Comparison of ENCODE assay signal across 28 mouse cellular contexts in genomic region chr6:54481390-54482112, GRCm38 (mm10). TPM values are rescaled to one million over a fixed set of nuclear protein-coding genes. Genes with fewer than 3 reads are reported as not detected.
"Had no signal": no experiment of that assay in that cellular context is flagged by ENCODE, and none has a peak within 500 bp of the region (broad histone marks: within the 10 kb centered on the region; RNA-seq: fewer than 3 reads in every experiment).

No protein-coding gene starts in this region.

- H3K9ac ChIP-seq: heart, embryonic 12.5 days; hindbrain, embryonic 12.5 days; hindbrain, embryonic 14.5 days; kidney, embryonic 15.5 days; limb, embryonic 12.5 days; liver, embryonic 13.5 days; liver, embryonic 15.5 days had no signal

- DNase-seq: gastrocnemius, adult 2 months; gastrocnemius, postnatal 10 days; gastrocnemius, postnatal 25 days; heart, adult 18-20 months; heart, postnatal 10 days; heart, postnatal 4 days; kidney, adult 11 months; kidney, adult 2 months; kidney, adult 9 months; kidney, postnatal 14 days; kidney, postnatal 4 days; liver; liver, embryonic 13.5 days had no signal

- H3K4me1 ChIP-seq: liver, embryonic 13.5 days; liver, embryonic 15.5 days had no signal

- ATAC-seq: hindbrain, embryonic 16.5 days; inflammation-experienced regulatory T-cells, adult 6 months had no signal

- H3K4me3 ChIP-seq: gastrocnemius, adult 2 months; heart, embryonic 10.5 days; heart, embryonic 12.5 days; hindbrain, embryonic 10.5 days; hindbrain, embryonic 12.5 days; kidney, embryonic 15.5 days; layer of hippocampus, adult 2 months; left cerebral cortex, adult 2 months; limb, embryonic 10.5 days; limb, embryonic 12.5 days; liver, embryonic 13.5 days; liver, embryonic 15.5 days had no signal

- H3K36me3 ChIP-seq: heart, embryonic 10.5 days; hindbrain, embryonic 10.5 days; hindbrain, embryonic 12.5 days; kidney, embryonic 15.5 days; limb, embryonic 10.5 days; limb, embryonic 12.5 days; liver, embryonic 13.5 days; liver, embryonic 15.5 days had no signal

- H3K4me2 ChIP-seq: heart, embryonic 12.5 days; hindbrain, embryonic 12.5 days; hindbrain, embryonic 14.5 days; kidney, embryonic 15.5 days; limb, embryonic 12.5 days; liver, embryonic 13.5 days; liver, embryonic 15.5 days had no signal

- H3K27ac ChIP-seq: gastrocnemius, adult 2 months; heart, embryonic 10.5 days; hindbrain, embryonic 10.5 days; hindbrain, embryonic 12.5 days; hindbrain, embryonic 14.5 days; kidney, embryonic 15.5 days; kidney, postnatal 0 days; layer of hippocampus, adult 2 months; left cerebral cortex, adult 2 months; limb, embryonic 10.5 days; limb, embryonic 12.5 days; liver, embryonic 13.5 days; liver, embryonic 15.5 days had no signal

- H3K9me3 ChIP-seq: heart, embryonic 10.5 days; heart, embryonic 12.5 days; hindbrain, embryonic 10.5 days; hindbrain, embryonic 12.5 days; kidney, embryonic 15.5 days; limb, embryonic 10.5 days; limb, embryonic 12.5 days; liver, embryonic 13.5 days; liver, embryonic 15.5 days had no signal

RNA-seq across cellular contexts. Expression of gene Wipf3, which starts 52.1 kb away (rescaled TPM):
- total RNA-seq: granulocyte monocyte progenitor cell, adult 5-6 weeks had no signal
